Mouse (Mus musculus) spleen, adult 2 months (tissue): ENCODE results near the gene Tceanc2. TPM values are rescaled to one million over a fixed set of nuclear protein-coding genes. Genes with fewer than 3 reads are reported as not detected.
"Not testable (repeated sequence)": the region's sequence is repeated elsewhere in the genome, so short reads cannot be mapped to it uniquely, and the experiment has no call there.

Experiments
- DNase-seq, 2 experiments: peaks; one replicate each; pipeline versions ENCODE4 v3.0.0 to v3.0.0-alpha.2; 2012 to 2021; ENCODE audit warnings: low spot score in 2 of 2, low read depth in 1 of 2
- H3K27ac ChIP-seq: fragments of 200-500 bp; 2 replicates; pipeline ENCODE4 v1.5.1; 2012; ENCODE audit warnings: low read length, inconsistent platforms; ENCODE audit not compliant: insufficient read depth
- H3K27me3 ChIP-seq: fragments of 200-500 bp; 2 replicates; pipeline ENCODE4 v1.6.1; 2012; ENCODE audit warnings: mild to moderate bottlenecking, moderate library complexity, low read length, inconsistent platforms; ENCODE audit not compliant: control insufficient read depth, insufficient read depth
- H3K36me3 ChIP-seq: fragments of 200-500 bp; 2 replicates; pipeline ENCODE4 v1.6.1; 2012; ENCODE audit warnings: mild to moderate bottlenecking, low read length, inconsistent platforms; ENCODE audit not compliant: control insufficient read depth, insufficient read depth
- H3K4me1 ChIP-seq: fragments of 200-500 bp; 2 replicates; pipeline ENCODE4 v1.6.1; 2011; ENCODE audit warnings: inconsistent platforms; ENCODE audit not compliant: control insufficient read depth, insufficient read depth, insufficient read length
- H3K4me3 ChIP-seq: fragments of 200-500 bp; 2 replicates; pipeline ENCODE4 v1.5.1; 2011; ENCODE audit warnings: mild to moderate bottlenecking, inconsistent platforms; ENCODE audit not compliant: insufficient read depth, insufficient read length; ENCODE audit errors: extremely low read depth
- CTCF ChIP-seq: fragments of 200-500 bp; IDR thresholded peaks from 2 replicates; pipeline ENCODE4 v1.5.1; 2011; ENCODE audit warnings: mild to moderate bottlenecking, inconsistent platforms; ENCODE audit not compliant: insufficient read depth, insufficient read length, insufficient replicate concordance; ENCODE audit errors: extremely low read depth
- POLR2A ChIP-seq: fragments of 200-500 bp; IDR thresholded peaks from 2 replicates; pipeline ENCODE4 v1.6.1; 2011; ENCODE audit warnings: low read depth, low read length, inconsistent platforms
- WGBS: fragments of 180-500 bp; shearing (Covaris S2); methylation state at CpG from one replicate; pipeline ENCODE4 v1.1.7; 2018; 5-methylcytosine and 5-hydroxymethylcytosine counted together
- polyA plus RNA-seq: library from polyadenylated mRNA; depleted of rRNA; stranded (reverse); fragments of >200 nt; gene quantifications from 2 replicates; pipeline ENCODE4 v1.2.3, GENCODE M21; 2012

Gene Tceanc2
- polyA plus RNA-seq, 1 experiment = 7.0 TPM

DNA sequence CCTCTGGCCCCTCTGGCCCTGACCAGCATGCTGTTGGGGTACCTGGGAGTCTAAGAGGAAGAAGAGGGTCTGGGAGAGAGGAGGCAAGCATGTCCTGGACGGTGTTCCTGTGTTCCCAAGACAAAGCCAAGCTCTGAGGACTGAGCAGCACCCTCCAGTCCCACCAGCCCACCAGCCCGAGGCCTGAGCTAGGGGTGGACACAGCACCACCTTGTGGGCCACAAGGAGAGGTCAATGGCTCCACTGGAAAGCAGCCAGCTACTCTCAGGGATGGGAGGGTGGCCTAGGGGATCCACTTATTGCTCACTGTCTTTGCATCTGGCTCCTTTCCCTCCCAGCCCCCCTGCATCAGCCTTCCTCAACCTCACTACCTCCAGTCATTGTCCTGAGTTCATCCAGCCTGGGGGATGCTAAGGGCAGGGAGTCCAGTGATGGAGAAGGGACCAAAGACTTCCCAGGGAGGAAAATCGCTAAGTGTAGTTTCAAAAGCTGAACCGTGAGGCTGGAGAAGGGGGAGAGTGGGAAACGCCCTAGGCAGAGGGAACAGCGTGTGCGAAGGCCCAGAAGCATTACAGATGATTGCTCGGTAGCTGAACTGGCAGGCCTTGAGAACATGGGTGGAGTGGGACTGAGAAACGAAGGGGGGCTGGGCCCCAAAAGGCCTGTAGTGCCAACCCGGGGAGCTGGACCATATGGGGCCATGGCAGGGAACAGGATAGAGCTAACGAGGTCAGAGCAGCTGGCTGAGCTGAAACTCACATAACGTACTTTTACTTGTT is 57.6 kb downstream of the Tceanc2 start:
- no peaks in the 10 kb centered on the region for H3K27me3 ChIP-seq
- no peak overlapping the region for H3K4me3 ChIP-seq
- no peak overlapping the region for H3K27ac ChIP-seq
- no peaks in the 10 kb centered on the region for H3K36me3 ChIP-seq
- no peaks in the 10 kb centered on the region for H3K4me1 ChIP-seq
- no peak for TF ChIP-seq CTCF
- TF ChIP-seq POLR2A = no peak
- DNase-seq = no peak
- 84% methylated on average over 12 of the region's 12 CpGs for WGBS

DNA sequence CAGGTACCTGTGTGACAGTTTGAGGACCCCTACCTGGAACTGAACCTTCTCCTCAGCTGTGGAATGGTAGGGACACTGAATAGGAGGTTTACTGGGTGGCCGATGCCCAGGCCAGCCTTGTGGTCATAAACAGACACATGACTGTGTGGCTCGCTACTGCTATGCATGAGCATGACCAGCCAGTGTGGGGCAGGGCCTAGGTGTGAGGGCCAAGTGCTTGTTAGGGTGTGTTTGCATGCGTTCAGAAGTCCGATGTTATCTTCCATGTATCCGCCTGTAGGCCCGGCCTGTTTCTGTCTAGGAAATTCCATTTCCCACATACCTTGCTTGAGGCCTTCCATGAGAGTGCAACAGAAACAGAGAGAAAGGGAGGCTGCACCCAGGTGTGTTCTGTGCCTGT is 58.2 kb downstream of the Tceanc2 start:
- H3K27me3 ChIP-seq = no peaks in the 10 kb centered on the region
- no peak overlapping the region for H3K4me3 ChIP-seq
- no peak overlapping the region for H3K27ac ChIP-seq
- no peaks in the 10 kb centered on the region for H3K4me1 ChIP-seq
- 93% methylated on average over 6 of the region's 6 CpGs for WGBS
- H3K36me3 ChIP-seq = no peaks in the 10 kb centered on the region
- TF ChIP-seq POLR2A (no peak), CTCF (no peak)
- DNase-seq = no peak

- Histone ChIP-seq H3K27me3 (no peaks in the 10 kb centered on the region), H3K27ac (no peak overlapping the region), H3K36me3 (no peaks in the 10 kb centered on the region), H3K4me3 (no peak overlapping the region), H3K4me1 (no peaks in the 10 kb centered on the region)
- DNase-seq = no peak
- 74% methylated on average over 4 of the region's 4 CpGs for WGBS
- TF ChIP-seq CTCF = no peak
- TF ChIP-seq POLR2A = no peak
These were observed 59.9 kb downstream of the Tceanc2 start for GRCm38 (mm10) chr4:107119056-107119455.

- DNase-seq = no peak
- whole genome bisulfite sequencing = 80% methylated on average over 2 of the region's 2 CpGs
- H3K27me3 ChIP-seq = no peaks in the 10 kb centered on the region
- H3K27ac ChIP-seq = no peak overlapping the region
- no peak overlapping the region for H3K4me3 ChIP-seq
- TF ChIP-seq CTCF = no peak
- no peaks in the 10 kb centered on the region for H3K36me3 ChIP-seq
- H3K4me1 ChIP-seq = no peaks in the 10 kb centered on the region
These were observed 61.1 kb downstream of the Tceanc2 start for GRCm38 (mm10) chr4:107117741-107118385.

- Histone ChIP-seq H3K4me3 (no peak overlapping the region), H3K27ac (no peak overlapping the region), H3K27me3 (no peaks in the 10 kb centered on the region), H3K4me1 (no peaks in the 10 kb centered on the region), H3K36me3 (no peaks in the 10 kb centered on the region)
- 85% methylated on average over 8 of the region's 8 CpGs for WGBS
- DNase-seq = no peak
- TF ChIP-seq CTCF (no peak), POLR2A (no peak)
These were observed 64.6 kb downstream of the Tceanc2 start for GRCm38 (mm10) chr4:107114278-107114677.

DNA sequence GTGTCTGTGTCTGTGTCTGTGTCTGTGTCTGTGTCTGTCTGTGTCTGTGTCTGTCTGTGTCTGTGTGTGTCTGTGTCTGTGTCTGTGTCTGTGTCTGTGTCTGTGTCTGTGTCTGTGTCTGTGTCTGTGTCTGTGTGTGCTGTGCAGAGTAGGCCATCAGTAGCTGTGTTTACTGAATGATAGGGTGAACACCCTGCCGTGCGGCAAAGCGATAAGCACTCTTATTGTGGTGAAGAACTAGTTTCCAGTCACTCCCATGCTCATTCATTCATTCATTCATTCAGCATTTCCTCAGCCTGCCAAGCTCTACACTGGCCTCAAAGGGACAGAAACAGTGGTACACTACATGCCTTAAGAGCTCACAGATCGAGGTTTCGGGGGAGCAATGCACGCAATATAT is 69.7 kb downstream of the Tceanc2 start:
- H3K27ac ChIP-seq, H3K4me3 ChIP-seq, H3K36me3 ChIP-seq, H3K27me3 ChIP-seq, DNase-seq, H3K4me1 ChIP-seq: not testable (repeated sequence)
- WGBS = 95% methylated on average over 6 of the region's 6 CpGs

GRCm38 (mm10) chr4:107108291-107108731 is 70.6 kb downstream of the Tceanc2 start:
- WGBS = 75% methylated on average over 13 of the region's 13 CpGs

More at GRCm38 (mm10) chr4:107108291-107108731, 70.6 kb downstream of the Tceanc2 start:
- H3K36me3 ChIP-seq = no peaks in the 10 kb centered on the region
- TF ChIP-seq POLR2A (no peak), CTCF (no peak)
- no peaks in the 10 kb centered on the region for H3K27me3 ChIP-seq
- H3K4me1 ChIP-seq = no peaks in the 10 kb centered on the region
- no peak overlapping the region for H3K27ac ChIP-seq
- DNase-seq = no peak
- no peak overlapping the region for H3K4me3 ChIP-seq
